Mouse (Mus musculus): ENCODE data around the gene Rprd1b. TPM values are rescaled to one million over a fixed set of nuclear protein-coding genes. Genes with fewer than 3 reads are reported as not detected.

Rprd1b gene
- polyA plus RNA-seq, 1 experiment: 17.0 TPM

DNA sequence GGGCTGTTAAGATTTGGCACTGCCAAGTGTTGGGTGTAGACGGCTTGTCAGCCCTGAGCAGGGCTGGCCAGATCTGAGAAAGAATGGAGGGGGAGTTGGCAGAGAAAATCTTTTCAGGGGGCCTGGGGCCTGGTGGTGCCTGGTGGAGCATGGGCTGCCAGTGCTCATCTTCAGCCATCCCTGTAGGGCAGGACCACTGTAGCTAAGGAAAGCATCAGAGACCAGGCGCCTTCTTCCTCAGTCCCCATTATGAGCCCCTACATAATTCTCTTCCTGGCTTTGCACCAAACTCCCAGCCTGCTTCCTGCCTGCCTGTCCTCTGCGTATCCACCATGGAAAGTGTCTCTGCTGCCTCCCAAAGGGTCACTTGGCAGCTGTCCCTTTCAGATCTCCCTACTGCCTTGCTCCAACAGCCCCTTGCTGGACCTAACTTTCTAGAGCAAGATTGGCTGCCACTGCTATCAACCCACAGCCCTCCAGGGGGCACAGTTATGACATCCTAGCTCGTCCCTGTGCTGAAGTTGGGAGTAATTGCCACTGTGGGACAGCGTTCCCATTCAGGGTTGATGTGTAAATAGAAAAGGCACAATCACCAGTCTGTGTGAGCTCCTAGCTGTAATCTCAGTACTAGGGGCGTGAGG, 78.8 kb downstream of the Rprd1b start:
- 32% methylated on average over 6 of the region's 6 CpGs for WGBS
- TF ChIP-seq CTCF (IDR thresholded peaks at IDR 0.05; ENCODE audit: insufficient read depth, low read length) (peak; percentile 96), POLR2A (IDR thresholded peaks at IDR 0.05; ENCODE audit: borderline replicate concordance, extremely low read depth, low read depth, low read length) (no peak)
- Histone ChIP-seq H3K4me1 (ENCODE audit: control insufficient read depth, insufficient read depth, low read length) (peaks cover 7% of the 10 kb centered on the region), H3K4me3 (replicated peaks; ENCODE audit: extremely low read depth, low read depth, low read length) (no peak overlapping the region)
- peak; percentile 58 for DNase-seq

DNA sequence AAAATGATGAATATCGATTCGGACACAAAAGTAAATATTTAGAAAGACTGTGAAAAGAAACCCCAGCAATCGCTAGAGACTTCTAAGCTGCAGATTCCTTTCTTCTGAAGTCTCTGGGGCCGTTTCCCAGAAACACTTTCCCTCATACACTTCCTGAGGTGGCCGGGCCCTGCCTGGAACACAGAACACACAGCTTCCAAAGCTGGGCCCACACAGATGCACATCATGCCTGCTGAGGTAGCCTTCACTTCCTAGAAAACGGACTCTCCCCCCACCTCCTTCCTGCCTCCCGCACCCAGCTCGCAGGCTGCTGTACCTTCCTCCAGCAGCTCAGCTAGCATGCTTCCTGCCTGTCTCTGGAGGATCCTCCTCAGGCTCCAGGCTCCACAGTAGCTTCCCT, 81.2 kb downstream of the Rprd1b start:
- H3K4me3 ChIP-seq (replicated peaks; ENCODE audit: extremely low read depth, low read depth, low read length): no peak overlapping the region
- H3K4me1 ChIP-seq (ENCODE audit: control insufficient read depth, insufficient read depth, low read length): peaks cover 11% of the 10 kb centered on the region
- no peak for TF ChIP-seq POLR2A (IDR thresholded peaks at IDR 0.05; ENCODE audit: borderline replicate concordance, extremely low read depth, low read depth, low read length)
- TF ChIP-seq CTCF (IDR thresholded peaks at IDR 0.05; ENCODE audit: insufficient read depth, low read length): no peak
- DNase-seq: no peak
- WGBS: 5% methylated on average over 8 of the region's 8 CpGs

DNA sequence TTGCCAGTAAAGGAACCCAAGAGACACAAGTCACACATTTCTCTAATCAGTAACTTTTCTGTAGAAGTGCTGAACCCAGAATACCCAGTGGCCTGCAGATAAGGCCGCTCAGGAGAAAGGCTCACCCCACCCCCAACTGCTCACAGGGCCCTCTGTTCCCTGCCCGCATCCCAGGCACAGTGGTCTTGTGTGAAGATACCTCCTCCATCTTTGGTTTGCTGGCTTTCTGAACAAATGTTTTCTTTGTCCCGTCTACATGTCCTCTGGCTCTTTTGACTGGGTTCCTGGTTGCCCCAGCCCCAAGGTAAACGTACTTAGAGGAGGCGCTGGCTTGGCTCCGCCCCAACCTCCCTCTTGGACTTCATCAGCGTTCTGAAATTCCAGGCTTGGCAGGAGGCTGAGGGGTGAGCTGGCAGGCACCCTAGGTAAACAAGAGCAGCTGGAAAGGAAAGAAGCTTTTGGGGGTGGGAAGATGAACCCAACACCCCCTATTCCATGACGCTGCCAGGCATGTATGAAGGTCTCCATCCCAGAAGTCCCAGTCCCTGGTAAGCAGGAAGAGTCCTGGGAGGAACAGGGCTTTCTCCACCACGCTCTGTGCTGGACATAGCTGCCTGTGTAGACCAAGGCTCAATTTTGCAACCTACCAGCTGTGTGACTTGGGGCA, 85.4 kb downstream of the Rprd1b start:
- peak; percentile 82 for DNase-seq
- Histone ChIP-seq H3K4me1 (ENCODE audit: control insufficient read depth, insufficient read depth, low read length) (peaks cover 13% of the 10 kb centered on the region), H3K4me3 (replicated peaks; ENCODE audit: extremely low read depth, low read depth, low read length) (no peak overlapping the region)
- TF ChIP-seq CTCF (IDR thresholded peaks at IDR 0.05; ENCODE audit: insufficient read depth, low read length) (no peak), POLR2A (IDR thresholded peaks at IDR 0.05; ENCODE audit: borderline replicate concordance, extremely low read depth, low read depth, low read length) (no peak)
- 29% methylated on average over 9 of the region's 9 CpGs for WGBS

DNA sequence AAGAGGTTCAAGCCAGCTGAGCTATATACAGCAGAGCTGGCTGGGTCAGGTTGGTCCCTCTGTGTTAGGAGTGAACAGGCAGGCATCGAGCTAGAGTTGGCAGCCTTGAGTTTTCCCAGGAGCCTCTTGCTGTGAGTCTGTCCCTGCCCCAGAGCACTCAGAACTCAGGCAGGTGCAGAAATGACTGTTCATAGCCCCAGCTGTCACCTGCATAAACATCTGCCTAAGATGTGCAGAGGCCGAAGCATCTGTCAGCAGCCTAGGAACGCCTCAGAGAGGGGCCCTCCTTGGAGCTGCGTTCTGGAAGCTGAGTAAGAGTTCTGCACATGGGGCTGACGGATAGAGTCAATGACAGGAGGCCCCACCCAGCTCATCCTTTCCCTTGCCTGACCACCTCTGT, 86.6 kb downstream of the Rprd1b start:
- Histone ChIP-seq H3K4me3 (replicated peaks; ENCODE audit: extremely low read depth, low read depth, low read length) (no peak overlapping the region), H3K4me1 (ENCODE audit: control insufficient read depth, insufficient read depth, low read length) (peaks cover 6% of the 10 kb centered on the region)
- no peak for TF ChIP-seq CTCF (IDR thresholded peaks at IDR 0.05; ENCODE audit: insufficient read depth, low read length)
- TF ChIP-seq POLR2A (IDR thresholded peaks at IDR 0.05; ENCODE audit: borderline replicate concordance, extremely low read depth, low read depth, low read length): no peak
- no peak for DNase-seq
- WGBS: 35% methylated on average over 5 of the region's 5 CpGs

DNA sequence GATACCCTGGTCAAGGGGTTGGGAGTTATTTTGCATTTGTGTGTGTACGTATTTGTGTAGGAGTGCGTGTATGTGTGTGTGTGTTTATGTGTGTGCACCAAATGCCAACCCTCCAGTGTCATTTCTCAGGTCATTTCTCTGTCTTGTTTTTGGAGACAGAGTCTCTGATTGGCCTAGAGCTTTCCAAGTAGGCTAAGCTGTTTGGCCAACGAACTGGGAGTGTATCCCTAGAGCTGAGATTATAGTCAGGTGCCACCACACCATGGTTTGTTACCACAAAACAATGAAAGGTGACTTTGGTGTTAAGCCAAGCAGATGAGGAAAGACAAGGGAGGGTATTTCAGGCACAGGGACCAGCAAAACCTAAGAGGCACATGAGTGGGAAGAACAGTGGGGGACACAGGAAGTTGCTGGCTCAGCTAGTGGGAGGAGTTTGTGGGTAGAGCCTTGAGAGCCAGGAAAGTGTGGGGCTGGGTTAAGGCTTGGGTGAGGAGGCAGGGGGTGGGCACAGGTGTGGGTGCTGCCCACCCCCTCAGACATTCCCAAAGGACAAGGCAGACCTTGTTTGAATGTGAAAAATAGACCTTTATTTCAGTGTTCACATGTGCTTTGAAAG, 87.6 kb downstream of the Rprd1b start:
- DNase-seq: no peak
- 75% methylated on average over 3 of the region's 3 CpGs for WGBS
- H3K4me3 ChIP-seq (replicated peaks; ENCODE audit: extremely low read depth, low read depth, low read length): no peak overlapping the region
- TF ChIP-seq CTCF (IDR thresholded peaks at IDR 0.05; ENCODE audit: insufficient read depth, low read length): no peak
- TF ChIP-seq POLR2A (IDR thresholded peaks at IDR 0.05; ENCODE audit: borderline replicate concordance, extremely low read depth, low read depth, low read length): no peak
- peaks cover 10% of the 10 kb centered on the region for H3K4me1 ChIP-seq (ENCODE audit: control insufficient read depth, insufficient read depth, low read length)

DNA sequence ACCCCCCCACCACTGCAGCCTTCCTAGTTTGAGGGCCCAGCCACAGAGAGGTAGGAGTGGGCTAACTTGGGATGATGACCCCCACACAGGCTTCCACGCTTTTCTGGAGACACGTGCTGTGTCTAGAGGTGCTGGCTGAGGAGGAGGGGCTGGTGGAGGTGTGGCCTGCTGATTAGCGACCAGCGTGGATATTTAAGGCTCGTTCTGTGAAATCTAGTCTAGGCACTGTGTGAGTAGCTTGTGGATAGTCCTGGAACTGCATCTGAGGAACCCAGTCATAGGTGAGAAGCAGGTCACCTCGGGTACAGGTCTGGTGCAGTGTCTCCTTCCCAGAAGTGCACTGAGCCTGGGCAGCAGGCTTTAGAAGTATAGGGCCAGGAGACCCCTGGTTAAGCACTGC, 88.4 kb downstream of the Rprd1b start:
- Histone ChIP-seq H3K4me3 (replicated peaks; ENCODE audit: extremely low read depth, low read depth, low read length) (no peak overlapping the region), H3K4me1 (ENCODE audit: control insufficient read depth, insufficient read depth, low read length) (peaks cover 16% of the 10 kb centered on the region)
- TF ChIP-seq CTCF (IDR thresholded peaks at IDR 0.05; ENCODE audit: insufficient read depth, low read length) (no peak), POLR2A (IDR thresholded peaks at IDR 0.05; ENCODE audit: borderline replicate concordance, extremely low read depth, low read depth, low read length) (no peak)
- no peak for DNase-seq
- 45% methylated on average over 6 of the region's 6 CpGs for WGBS

DNA sequence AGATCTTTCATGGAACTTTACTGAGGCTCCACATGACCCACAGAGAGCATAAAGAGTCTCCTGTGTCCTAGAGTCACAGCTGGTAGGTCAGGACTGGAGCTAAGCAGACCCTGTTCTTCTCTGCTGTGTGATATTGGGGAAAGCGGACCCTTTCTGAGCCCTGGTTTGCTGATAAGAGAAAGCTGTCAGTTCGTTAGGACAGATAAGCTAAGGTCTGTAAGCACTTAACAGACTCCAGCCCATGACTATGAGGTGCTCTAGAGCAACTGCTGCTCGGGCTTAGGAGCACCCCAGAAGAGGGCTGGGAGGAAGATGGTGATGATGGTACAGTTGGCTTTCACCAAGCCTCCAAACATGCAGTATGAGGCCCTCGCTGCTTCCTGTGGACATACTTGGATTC, 90.8 kb downstream of the Rprd1b start:
- TF ChIP-seq POLR2A (IDR thresholded peaks at IDR 0.05; ENCODE audit: borderline replicate concordance, extremely low read depth, low read depth, low read length): no peak
- no peak for TF ChIP-seq CTCF (IDR thresholded peaks at IDR 0.05; ENCODE audit: insufficient read depth, low read length)
- Histone ChIP-seq H3K4me3 (replicated peaks; ENCODE audit: extremely low read depth, low read depth, low read length) (no peak overlapping the region), H3K4me1 (ENCODE audit: control insufficient read depth, insufficient read depth, low read length) (peaks cover 30% of the 10 kb centered on the region)
- no peak for DNase-seq
- WGBS: 88% methylated on average over 4 of the region's 4 CpGs

DNA sequence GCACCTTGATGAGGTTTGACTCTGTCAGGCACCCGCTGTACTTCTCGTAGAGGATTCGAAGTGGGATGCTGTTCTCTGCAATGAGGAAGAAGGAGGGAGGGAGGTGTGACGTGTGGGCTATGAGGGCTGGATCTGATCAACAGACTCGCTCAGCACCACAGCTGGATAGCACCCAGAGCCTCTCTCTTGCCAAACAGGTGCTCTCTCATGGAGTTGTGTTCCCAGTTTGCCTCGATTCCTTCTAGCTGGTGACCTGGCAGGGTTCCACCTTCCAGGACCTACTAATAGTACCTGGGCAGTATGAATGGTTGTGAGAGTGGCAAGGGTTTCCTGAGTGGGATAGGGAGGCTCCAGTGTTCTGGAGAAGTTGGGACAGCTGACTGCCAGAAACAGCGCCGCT, 91.9 kb downstream of the Rprd1b start:
- no peak for TF ChIP-seq CTCF (IDR thresholded peaks at IDR 0.05; ENCODE audit: insufficient read depth, low read length)
- no peak for TF ChIP-seq POLR2A (IDR thresholded peaks at IDR 0.05; ENCODE audit: borderline replicate concordance, extremely low read depth, low read depth, low read length)
- 83% methylated on average over 8 of the region's 8 CpGs for WGBS
- Histone ChIP-seq H3K4me3 (replicated peaks; ENCODE audit: extremely low read depth, low read depth, low read length) (no peak overlapping the region), H3K4me1 (ENCODE audit: control insufficient read depth, insufficient read depth, low read length) (peaks cover 27% of the 10 kb centered on the region)
- no peak for DNase-seq

DNA sequence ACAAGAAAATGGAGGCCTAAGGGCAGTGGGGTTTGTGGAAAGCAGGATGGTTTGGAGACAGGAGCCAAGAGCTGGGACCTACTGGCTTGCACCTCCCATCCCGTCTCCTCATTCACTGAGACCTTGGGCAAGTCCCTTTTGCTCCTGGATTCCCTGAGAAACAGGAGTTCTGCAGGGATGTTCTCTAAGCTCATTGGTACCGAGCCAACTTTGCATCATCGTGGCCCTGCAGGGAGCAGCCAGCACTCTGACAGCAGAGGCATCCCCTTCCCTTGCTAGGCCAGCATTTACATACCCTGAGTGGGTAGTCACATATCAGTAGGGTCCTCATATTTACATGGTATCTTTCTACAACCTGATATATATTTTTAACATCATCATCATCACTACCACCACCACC, 92.6 kb downstream of the Rprd1b start:
- no peak for TF ChIP-seq CTCF (IDR thresholded peaks at IDR 0.05; ENCODE audit: insufficient read depth, low read length)
- TF ChIP-seq POLR2A (IDR thresholded peaks at IDR 0.05; ENCODE audit: borderline replicate concordance, extremely low read depth, low read depth, low read length): no peak
- H3K4me1 ChIP-seq (ENCODE audit: control insufficient read depth, insufficient read depth, low read length): peaks cover 27% of the 10 kb centered on the region
- DNase-seq: no peak
- WGBS: 66% methylated on average over 3 of the region's 3 CpGs
- H3K4me3 ChIP-seq (replicated peaks; ENCODE audit: extremely low read depth, low read depth, low read length): no peak overlapping the region

All from lung, adult 2 months (tissue).